Mouse (Mus musculus) inflammation-experienced regulatory T-cells, adult 6 months (primary cell): Measurements from ENCODE around the gene Ednrb. TPM values are rescaled to one million over a fixed set of nuclear protein-coding genes. Genes with fewer than 3 reads are reported as not detected.
"Not testable (repeated sequence)": the region's sequence is repeated elsewhere in the genome, so short reads cannot be mapped to it uniquely, and the experiment has no call there.

Source experiments
- ATAC-seq: one replicate; pipeline ENCODE4 v1.8.0; 2017
- polyA plus RNA-seq, 3 experiments: library from polyadenylated mRNA; unstranded; fragments of 100-300 nt; shearing (Covaris generic); gene quantifications; one replicate each; pipeline ENCODE4 v1.2.1; 2017

The Ednrb gene
- polyA plus RNA-seq, 3 experiments from 2014 or later = not detected

DNA sequence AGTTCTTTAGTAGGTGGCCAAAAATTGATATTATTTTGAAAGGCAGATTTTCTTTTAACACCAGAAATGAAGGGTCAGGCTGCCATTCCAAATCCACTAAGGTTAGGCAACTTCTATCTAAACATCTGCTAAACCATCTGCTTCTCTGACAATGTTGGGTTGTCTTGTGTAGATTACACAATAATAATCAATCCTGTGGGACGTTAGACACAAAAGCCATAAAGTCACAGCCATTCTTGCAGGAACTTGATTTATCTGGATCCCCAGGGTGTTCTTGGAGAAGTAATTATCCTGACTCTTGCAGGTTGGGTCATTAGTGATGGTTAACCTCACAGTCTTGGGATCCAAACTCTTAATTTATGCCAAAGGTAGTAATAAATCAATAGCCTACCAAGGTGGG, 21.6 kb downstream of the Ednrb start:
- ATAC-seq = no peak

DNA sequence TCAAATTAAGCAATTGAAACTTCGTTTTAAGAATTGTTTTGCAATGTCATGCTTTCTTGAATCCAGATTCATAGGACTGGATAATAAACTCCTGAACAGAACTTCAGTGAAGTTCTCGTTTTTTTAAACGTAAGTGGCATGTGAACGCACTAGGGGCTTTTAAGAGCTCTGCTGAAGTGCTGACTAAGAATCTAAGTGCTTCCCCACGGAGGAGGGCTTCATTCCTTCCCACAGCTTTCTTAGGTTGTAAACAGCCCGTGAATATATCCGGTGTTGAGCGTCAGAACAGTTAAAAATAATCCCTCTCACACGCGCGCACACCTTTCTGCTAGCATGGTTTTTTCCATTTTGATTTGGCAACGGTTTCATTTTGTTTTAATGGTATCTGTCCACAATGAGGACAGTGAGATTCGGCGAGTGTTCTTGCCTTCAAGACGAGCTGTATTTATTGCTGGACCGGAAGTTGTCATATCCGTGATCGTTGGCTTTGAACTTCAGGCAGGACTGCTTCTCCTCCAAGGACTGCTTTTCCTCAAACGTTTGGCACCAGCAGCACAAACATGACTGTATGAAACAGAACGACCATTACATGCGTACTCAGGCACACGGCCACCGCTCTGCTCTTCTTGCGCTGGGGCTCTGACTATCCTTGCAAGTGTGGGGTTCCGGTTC, 27.4 kb downstream of the Ednrb start:
- no peak for ATAC-seq

DNA sequence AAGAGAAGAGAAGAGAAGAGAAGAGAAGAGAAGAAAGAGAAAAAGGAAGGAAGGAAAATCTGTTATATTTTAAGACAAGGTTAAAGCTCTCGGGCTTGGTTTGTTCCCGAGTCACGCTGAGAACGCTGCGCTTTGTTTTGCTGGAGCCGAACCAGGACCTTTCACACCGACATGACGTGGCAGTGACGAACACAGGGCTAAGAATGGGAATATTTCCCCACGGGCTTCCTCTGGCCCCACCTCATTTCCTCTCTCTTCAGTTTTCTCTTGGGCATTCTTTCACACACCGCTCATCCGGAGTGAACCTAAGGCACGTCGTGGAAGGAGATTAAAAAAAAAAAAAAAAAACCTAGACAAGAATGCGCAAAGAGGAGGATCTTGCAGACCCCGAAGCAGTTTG, 28.7 kb downstream of the Ednrb start:
- no peak for ATAC-seq

DNA sequence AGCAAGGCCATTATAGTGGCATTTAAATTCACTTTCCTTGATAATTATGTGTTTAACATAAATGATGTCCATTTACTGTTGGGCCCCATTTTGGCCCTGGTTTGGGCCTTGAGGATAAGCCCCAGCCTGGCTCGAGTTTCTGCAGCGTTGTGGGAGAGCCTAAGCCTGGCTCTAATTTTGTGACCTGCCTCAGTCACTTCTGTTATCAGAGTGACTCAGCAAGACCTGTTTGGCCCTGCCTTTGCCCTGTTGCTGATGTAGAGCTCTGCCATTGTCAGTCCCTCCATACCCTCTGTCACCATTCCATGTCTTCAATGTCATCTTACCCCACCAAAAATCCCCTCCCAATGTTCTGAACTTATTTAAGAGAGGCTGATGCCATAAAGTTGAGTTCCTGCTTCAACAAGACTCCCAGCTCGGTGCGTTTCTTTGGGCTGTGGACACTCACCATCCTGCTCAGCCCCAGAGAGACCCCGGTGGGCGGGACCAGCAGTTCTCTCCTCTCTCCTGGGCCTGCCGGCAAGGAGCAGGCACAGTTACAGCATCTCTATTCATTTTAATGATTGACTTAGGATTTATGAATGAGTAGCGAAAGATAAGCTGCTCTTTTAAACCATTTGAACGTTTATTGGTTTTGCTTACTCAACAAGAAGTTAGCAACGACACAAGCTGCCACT, 30.0 kb downstream of the Ednrb start:
- no peak for ATAC-seq

DNA sequence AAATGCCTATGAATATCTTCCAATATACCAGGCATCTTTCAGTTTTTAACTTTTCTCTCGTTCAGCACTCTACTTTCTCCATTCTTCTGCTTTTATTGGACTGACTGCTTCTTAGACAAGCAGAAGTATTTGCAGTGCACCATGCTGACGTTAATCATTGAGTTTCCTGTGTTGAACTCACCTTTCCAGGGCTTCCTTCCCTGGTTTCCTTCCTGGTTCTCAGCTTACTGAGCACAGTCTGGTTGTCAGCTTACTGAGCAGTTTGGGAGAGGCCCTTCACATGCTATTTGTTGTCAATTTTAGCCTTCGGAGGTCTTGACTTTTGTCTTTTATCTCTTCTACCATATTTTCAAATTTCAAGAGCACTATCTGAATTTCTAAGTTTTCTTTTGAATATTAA, 31.0 kb downstream of the Ednrb start:
- ATAC-seq = no peak

DNA sequence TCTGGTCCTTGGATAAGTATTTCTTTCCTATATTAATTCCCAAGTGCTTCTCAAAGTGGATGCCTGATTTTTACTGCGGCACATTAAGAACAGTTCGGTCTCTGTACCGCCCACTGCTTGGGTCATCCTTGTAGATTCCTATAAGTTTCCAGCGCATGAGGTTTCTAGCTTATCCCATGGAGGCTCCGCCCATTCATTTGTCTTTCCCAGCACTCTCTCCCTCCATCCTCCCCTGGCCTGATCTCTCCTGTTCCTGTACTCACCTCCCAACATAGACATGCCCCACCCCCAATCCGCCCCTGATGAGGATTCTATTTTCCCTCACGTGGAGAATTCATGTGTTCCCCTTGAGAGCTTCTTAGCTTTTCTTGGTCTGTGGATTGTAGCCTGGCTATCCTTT, 32.9 kb downstream of the Ednrb start:
- no peak for ATAC-seq

DNA sequence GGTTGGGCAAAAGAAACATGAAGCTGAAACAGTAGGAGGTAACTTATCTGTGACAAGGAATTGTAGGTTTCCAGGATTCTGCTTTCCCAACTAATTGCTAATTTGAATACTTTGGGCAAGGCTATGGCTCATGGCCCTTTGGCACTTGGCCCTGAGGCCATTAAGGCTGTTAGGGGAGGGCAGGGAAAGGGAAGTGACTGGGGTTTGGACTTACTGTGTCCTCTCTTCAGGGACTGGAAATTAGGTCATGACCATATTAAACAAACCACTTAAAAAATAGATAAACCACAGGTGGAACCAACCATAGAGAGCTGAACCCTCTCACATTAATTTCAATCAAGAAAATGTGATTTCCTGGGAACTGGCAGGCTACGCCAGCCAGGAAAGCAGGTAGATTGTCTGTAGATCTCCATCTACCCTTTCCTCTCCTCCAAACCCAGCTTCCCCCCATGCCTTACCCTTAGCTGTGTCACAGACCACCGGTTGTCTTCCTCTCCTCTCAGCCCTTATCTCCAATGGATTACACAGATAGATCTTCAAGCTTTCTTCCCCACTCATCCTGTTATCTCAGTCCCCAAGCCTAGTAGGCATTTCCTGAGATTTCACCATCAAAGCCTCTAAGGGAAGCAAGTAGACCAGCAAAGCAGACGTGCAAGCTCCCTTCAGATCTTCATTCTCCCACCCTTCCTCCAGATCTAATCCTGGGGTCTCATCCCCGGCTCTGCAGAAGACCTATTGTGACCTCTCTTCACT, 40.1 kb downstream of the Ednrb start:
- no peak for ATAC-seq

DNA sequence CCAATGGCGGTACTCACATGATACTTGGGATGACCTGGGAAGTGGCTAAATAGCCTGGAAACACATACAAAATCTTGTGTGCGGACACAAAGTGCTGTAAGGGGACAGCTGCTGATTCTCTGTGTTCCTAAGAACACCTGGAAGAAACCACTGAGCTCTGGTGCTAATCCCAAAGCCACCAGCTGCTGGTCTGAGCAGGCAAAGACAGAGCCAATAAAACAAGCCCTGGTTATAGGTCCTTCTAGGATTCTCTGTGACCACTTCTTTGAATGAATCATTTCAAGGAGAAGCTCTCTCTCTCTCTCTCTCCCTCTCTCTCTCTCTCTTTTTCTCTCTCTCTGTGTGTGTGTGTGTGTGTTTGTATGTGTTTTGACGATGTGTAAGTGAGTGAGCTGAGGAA, 47.1 kb downstream of the Ednrb start:
- no peak for ATAC-seq

DNA sequence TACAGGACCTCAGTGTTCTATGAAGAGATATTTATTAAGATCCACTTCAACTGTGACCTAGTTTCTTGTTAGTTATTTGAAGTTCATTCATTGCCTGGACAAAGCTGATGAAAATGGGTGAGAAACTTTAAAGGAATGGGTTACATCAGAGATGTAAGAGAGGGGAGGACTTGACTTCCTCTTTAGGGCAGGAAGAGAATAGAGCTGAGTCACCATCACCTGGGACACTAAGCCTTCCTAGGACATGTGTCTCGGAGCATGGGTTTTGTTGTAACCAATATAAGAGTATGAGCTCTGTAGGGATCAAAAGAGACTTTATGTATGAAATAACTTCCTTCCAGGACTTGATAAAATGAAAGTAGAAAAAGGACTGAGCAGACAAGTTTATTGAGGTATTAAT, 48.6 kb downstream of the Ednrb start:
- no peak for ATAC-seq

DNA sequence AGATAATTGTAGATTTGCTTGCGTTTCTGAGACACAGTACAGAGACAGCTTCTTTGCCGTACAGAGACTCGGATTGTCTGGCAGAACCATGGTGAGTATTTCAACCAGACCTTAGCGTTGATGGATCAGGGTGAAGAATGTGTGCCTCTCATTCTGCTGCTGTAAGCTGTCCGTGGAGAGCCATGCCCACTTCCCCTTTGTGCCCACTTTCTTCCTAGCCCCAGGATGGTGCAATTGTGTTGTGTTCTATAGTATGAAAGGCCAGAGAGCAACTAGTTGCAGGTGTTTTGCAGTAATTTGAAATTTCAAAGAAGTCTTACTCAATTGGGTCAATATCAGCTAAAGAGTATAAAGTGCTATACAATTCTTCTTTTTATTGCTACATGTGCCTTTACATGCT, 50.8 kb downstream of the Ednrb start:
- ATAC-seq = no peak

DNA sequence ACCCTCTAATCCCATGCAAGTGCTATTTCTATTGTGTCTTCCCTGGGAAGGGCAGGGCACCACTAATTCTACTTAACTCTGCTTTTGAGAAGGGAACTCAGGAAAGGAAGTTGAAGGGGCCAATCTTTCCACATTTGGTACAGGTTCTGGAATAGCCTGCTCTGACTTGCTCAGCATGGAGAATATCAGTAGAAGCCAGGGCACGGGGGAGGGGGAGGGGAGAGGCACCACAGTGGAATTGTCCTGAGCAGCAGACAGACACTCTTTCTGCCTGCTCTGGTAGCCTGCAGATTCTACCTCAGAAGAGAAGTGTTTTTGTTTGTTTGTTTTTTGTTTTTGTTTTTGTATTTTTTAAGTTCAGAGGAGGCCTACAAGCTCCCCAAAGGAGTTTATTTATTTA, 51.5 kb downstream of the Ednrb start:
- ATAC-seq = no peak

DNA sequence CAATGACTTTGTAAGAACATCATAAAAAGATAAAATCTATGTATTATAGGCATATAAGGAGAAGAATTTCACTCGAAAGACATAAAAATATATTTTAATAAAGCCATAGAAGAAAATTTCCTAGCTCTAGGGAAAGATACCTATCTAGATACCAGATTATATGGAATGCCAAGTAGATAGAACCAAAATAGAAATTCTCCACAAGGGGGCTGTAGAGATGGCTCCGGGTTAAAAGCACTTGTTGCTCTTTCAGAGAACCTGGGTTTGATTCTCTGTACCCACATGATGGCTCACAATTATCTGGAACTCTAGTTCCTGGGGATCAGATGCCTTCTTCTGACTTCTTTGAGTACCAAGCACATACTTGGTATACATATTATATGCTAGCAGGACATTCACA, 56.7 kb downstream of the Ednrb start:
- no peak for ATAC-seq

DNA sequence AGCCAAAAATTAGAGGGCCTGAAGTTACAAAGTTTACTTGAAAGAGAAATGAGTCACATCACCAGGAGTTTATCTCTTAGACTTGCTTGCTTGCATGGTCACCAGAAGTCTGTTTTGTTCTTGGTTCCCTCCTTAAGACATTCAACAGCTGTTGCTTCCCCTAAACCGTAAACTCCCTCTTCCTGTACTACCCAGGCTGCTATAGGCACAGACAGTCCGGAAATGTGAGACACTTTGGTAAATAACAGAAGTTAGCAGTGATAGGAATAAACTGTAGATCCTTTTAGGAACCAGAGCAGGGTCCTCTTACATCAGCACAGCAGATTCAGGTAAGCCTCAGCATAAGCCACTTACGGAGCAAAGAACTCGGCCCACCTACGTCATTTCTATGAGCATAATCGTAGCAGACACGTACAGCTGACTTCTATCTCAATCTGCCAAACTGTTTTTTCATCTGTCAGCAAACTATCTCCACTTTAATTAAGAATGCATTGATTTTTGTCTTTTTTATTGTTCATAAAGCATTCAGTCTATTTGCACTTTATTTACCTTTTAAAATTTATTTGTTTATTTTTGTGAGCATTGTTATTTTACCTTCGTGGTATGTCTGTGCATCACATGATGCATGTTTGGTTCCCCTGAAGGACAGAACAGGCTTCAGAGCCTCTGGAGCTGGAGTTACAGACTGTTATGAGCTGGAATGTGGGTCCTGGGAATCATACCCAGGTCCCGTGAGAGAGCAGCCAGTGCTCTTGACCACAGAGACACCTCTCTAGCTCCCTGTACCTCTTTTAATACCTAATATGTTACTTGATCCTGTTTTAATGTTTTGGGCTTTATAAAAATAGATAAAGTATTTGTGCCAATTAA, 58.9 kb downstream of the Ednrb start:
- ATAC-seq = no peak

DNA sequence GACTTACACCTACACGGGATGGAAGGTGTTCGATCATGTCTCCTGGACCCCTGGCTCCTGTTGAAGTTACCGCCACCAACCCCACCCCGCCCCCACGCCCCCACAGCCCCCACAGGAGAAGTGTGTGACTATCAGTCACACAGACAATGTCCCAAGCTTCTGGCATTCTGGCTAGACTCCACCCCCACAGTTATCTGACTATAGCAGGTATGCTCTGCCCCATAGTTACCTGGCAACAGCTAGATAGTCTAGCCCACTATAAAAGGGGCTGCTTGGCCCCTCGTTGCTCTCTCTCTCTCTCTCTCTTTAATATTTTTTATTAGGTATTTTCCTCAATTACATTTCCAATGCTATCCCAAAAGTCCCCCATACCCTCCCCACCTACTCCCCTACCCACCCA, 63.9 kb downstream of the Ednrb start:
- ATAC-seq = not testable (repeated sequence)

DNA sequence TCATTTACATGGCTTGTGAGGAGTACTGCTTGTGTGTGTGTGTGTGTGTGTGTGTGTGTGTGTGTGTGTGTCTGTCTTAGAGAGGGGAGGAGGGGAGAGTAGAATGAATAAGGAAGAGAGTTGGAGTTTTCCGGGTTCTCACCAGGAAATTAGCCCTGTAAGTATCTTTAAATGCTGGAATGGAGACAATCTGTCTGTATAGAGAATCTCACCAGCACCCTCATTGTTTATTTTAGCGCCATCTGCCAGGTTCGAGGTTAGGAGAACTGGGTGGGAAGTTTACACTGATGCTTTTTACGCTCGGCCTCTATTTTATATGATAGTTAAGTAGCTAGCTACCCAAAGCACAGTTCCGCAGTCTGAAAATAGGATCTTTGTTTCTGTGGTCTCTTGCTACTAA, 64.9 kb downstream of the Ednrb start:
- ATAC-seq = no peak

DNA sequence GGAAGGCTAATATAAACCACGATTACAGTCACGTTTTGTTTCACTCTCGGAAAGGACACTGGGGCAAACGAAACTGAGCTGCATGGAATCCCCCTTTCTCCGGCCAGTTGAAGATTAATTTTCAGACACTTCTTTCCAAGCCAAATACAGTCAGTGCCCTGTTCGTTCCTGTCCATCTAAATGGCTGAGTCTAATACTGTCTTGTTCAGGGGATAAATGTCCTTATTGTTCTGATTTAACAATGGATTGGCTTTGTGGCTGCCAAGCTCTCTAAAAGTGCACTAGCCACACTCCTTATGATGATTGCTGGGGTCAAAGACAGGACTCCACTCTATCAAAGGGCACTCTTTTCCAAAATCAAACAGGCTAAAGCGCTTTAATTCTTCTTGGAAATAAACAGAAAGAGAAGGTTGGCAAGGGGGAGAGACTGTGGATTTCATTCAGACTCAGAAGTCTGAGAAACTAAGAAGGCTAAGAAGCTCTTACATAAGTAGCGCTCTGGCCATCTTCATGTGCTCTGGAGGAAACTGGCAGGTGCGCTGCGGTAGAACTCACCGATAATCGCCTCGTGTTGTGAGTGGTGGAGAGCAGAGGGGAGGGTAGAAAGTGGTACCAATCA, 65.6 kb downstream of the Ednrb start:
- no peak for ATAC-seq

DNA sequence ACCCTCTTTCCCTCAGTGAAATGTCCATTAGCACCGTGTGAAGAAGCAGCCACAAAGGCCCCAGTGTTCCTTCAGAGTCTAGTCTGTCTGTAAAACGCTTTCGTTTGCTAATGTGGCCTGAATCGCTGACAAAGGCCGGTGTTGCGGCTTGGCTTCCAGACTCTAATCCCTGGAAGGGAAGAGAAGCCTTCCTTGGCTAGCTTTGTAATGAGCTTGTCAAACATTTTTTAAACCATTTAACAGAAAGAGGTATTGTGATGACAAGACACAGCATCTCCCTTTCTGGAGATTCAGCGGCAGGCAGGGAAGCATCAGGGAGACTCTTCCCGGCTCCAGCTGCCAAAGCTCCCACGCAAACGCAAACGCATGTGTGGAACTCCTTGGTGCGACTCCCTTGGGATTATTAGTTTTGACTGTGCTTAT, 66.2 kb downstream of the Ednrb start:
- no peak for ATAC-seq

DNA sequence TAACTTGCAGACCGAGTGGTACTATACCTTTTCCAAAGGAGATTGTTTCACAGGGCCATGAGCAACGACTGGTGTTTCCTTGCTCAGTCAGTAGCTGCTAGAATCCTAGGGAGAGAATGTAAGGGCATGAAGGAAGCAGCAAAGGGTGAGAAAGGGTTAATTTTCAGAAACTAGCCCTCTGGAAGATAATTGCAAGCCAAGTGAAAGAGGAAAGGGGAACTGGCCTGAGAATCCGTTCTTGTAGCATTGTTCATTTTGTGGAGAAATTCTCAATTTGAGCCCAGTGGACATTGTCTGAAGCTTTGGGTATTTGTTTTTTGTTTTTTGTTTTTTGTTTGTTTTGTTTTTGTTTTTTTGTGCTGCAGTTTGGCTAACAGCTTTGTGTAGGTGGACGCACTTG, 66.8 kb downstream of the Ednrb start:
- no peak for ATAC-seq

DNA sequence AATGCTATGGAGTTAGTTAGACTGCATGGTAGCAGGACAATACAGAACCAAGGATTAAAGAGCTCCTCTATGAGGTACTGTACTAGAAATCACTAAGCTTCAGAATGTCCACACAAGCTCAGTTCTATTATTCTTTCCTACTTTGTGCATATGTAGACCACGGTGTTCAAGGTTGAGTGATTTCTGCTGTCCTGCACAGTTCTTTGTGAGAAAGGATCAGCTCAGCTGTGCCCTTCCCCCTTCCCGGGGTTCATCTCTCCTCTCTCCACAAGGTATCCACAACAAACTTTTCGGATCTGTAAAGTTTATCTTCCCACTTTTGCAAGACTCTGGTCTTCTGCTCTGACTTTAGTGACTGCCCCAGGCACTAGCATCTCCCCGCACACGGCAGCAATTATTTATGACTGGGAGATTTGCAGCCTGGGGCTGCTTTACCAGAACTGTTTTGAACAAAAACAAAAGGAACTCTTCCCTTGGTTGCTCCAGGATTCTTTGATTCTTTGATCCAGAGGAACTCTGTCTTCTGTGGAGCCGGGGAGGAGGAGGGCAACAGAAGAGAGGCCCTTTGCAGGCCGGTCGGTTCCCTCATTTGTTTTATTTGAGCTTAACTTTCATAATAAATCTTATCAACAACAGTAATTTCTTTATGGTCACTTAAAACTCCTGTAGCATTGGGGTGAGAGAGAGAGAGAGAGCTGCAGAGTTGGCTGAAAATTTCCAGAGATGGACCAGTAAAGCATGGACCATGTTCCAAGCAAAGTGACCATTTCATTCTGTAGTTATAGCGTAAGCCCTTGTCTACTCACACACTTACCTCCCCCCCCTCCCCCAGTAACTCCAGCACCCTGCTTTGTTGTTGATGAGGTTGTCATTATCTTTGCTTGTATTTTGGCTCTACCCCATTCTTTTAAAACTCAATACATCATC, 74.6 kb downstream of the Ednrb start:
- ATAC-seq = no peak

DNA sequence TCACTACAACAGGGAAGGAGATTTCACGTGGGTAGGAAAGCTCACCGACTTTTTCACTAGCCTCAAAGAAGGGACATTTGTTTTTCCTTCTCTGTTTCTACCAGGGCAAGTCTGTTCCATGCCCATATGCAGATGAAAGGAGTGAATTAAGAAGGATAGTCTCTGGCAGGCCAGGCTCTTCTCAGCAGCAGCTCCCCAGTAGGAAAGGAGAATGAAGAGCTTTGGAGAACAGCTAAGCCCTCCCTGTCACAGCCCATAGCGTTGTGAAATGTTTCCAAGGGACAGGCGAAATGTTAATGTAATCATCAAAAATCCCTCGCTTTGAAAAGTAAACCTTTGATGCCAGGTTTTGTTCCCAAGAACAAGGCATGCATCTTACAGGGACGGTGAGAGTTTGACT, 76.7 kb downstream of the Ednrb start:
- ATAC-seq = no peak
